16 mouse cellular contexts compared by ENCODE assay signal in the genomic region with DNA sequence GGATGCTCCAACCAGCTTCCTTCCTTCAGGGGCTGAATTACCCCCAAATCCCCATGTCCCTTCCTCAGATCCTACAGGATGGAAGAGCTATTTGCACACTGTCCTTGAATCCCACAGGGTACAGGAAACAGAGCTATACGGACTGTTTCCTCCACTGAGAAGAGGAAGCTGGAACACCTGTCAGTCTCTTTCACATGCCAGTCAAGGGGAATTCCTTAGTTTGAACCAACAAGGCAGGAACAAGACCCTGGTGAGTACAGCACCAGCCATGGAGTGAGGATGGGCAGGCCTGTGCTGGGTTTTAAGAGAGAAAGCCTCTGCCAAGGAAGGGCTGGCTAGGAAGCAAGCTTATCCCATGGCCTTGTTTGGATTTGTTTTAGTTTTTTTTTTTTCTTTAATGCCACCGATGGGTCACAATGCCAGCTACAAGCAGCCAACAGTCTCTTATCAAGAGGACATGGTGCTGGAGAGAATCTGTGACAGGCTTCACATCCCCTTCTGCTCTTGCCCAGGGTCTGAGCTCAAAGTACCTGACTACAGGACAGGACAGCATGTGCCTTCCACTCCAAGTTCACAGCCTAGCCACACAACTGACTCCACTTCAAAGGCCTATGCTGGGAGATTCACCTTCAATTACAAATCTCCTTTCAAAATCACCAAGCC. TPM values are rescaled to one million over a fixed set of nuclear protein-coding genes. Genes with fewer than 3 reads are reported as not detected.
DNase-seq lines count a peak whose midpoint lies in the region; ATAC-seq and TF ChIP-seq lines count a peak whose summit lies in the region.
"Had no signal": no experiment of that assay in that cellular context is flagged by ENCODE, and none has a peak within 500 bp of the region (broad histone marks: within the 10 kb centered on the region; RNA-seq: fewer than 3 reads in every experiment).

No protein-coding gene starts in this region.

- ATAC-seq in lung, postnatal 0 days: no peak
- no peak for ATAC-seq in heart, embryonic 13.5 days (ENCODE audit: extremely low read depth, insufficient number of reproducible peaks, low FRiP score, low TSS enrichment)

- peaks cover 8% of the 10 kb centered on the region; the same call in 1 of the 2 replicates for H3K4me1 ChIP-seq in lung, postnatal 0 days (ENCODE audit: insufficient read depth, low read depth, low read length)
- peaks cover 70% of the 10 kb centered on the region for H3K4me1 ChIP-seq in heart, embryonic 13.5 days
- peaks cover 16% of the 10 kb centered on the region for H3K4me1 ChIP-seq in forebrain, embryonic 10.5 days

- H3K27me3 ChIP-seq in lung, postnatal 0 days (replicated peaks; ENCODE audit: insufficient read depth, low read length): no peaks in the 10 kb centered on the region
- H3K27me3 ChIP-seq in heart, embryonic 13.5 days (replicated peaks): no peaks in the 10 kb centered on the region
- no peaks in the 10 kb centered on the region for H3K27me3 ChIP-seq in splenic B cell, adult 2 months (ENCODE audit: control insufficient read depth, insufficient read depth, low read length, poor library complexity, severe bottlenecking)
- peaks cover 28% of the 10 kb centered on the region for H3K27me3 ChIP-seq in forebrain, embryonic 10.5 days (ENCODE audit: poor library complexity, severe bottlenecking)

- no peak overlapping the region for H3K27ac ChIP-seq in lung, postnatal 0 days (ENCODE audit: low read length)
- peak overlapping the region; percentile 90 for H3K27ac ChIP-seq in heart, embryonic 13.5 days (replicated peaks)
- H3K27ac ChIP-seq in forebrain, embryonic 10.5 days: no peak overlapping the region
- H3K27ac ChIP-seq: embryonic facial prominence, embryonic 12.5 days; liver, embryonic 15.5 days; midbrain, embryonic 10.5 days had no signal

- TF ChIP-seq EP300 in lung, postnatal 0 days (IDR thresholded peaks at IDR 0.05): 0 out of 2 replicates have a peak, but pooled peaks have one; percentile 18

- H3K9me3 ChIP-seq in lung, postnatal 0 days (ENCODE audit: low read length): no peaks in the 10 kb centered on the region
- peaks cover 7% of the 10 kb centered on the region; the same call in 1 of the 2 replicates for H3K9me3 ChIP-seq in heart, embryonic 13.5 days
- H3K9me3 ChIP-seq in forebrain, embryonic 10.5 days: peaks cover 7% of the 10 kb centered on the region; the same call in 1 of the 2 replicates
- H3K9me3 ChIP-seq: embryonic facial prominence, embryonic 12.5 days; liver, embryonic 15.5 days had no signal

- peak overlapping the region; percentile 65 for H3K4me2 ChIP-seq in lung, postnatal 0 days (replicated peaks; ENCODE audit: low read depth, low read length)
- H3K4me2 ChIP-seq in heart, embryonic 13.5 days: peak overlapping the region; percentile 89
- H3K4me2 ChIP-seq: embryonic facial prominence, embryonic 12.5 days; liver, embryonic 15.5 days had no signal

- no peak overlapping the region for H3K9ac ChIP-seq in lung, postnatal 0 days (replicated peaks; ENCODE audit: low read depth)
- H3K9ac ChIP-seq in heart, embryonic 13.5 days: peak overlapping the region; percentile 92
- H3K9ac ChIP-seq: embryonic facial prominence, embryonic 12.5 days; liver, embryonic 15.5 days had no signal

- peak; percentile 98 for DNase-seq in heart, adult 11 months
- no peak for DNase-seq in heart, postnatal 36 days
- no peak for DNase-seq in lung, postnatal 0 days (ENCODE audit: low spot score)
- DNase-seq in lung, postnatal 14 days: no peak
- DNase-seq in splenic B cell, adult 2 months (ENCODE audit: low read depth, low spot score): peak; percentile 39
- no peak for DNase-seq in forebrain, embryonic 10.5 days (ENCODE audit: extremely low spot score, low spot score)
- no peak for DNase-seq in cerebellum, adult 9-11 months
- DNase-seq: cerebellum, postnatal 25 days; kidney, postnatal 36 days; right cerebral cortex, postnatal 14 days; thymus, postnatal 25 days had no signal

- intact Hi-C loops in heart, postnatal 36 days (cut with DNase I): loop anchor here (2.0 kb wide), 2 partner anchors 16 to 32 kb away; no protein-coding TSS in a partner anchor

- peak overlapping the region; percentile 54; the same call in 1 of the 2 replicates for H3K4me3 ChIP-seq in lung, postnatal 0 days (ENCODE audit: low read depth, low read length)
- peak overlapping the region; percentile 81 for H3K4me3 ChIP-seq in heart, embryonic 13.5 days
- H3K4me3 ChIP-seq in forebrain, embryonic 10.5 days: no peak overlapping the region
- H3K4me3 ChIP-seq: embryonic facial prominence, embryonic 12.5 days; liver, embryonic 15.5 days; midbrain, embryonic 10.5 days had no signal

- no peak for TF ChIP-seq CTCF in lung, postnatal 0 days (IDR thresholded peaks at IDR 0.05)

- H3K36me3 ChIP-seq in lung, postnatal 0 days (ENCODE audit: insufficient read depth, low read length): no peaks in the 10 kb centered on the region
- peaks cover 38% of the 10 kb centered on the region for H3K36me3 ChIP-seq in heart, embryonic 13.5 days
- no peaks in the 10 kb centered on the region; the same call in 1 of the 2 replicates for H3K36me3 ChIP-seq in splenic B cell, adult 2 months (ENCODE audit: control insufficient read depth, insufficient read depth, low read length, poor library complexity, severe bottlenecking)
- no peaks in the 10 kb centered on the region for H3K36me3 ChIP-seq in forebrain, embryonic 10.5 days (replicated peaks)
- H3K36me3 ChIP-seq: embryonic facial prominence, embryonic 12.5 days; liver, embryonic 15.5 days; midbrain, embryonic 10.5 days had no signal

- 26% methylated on average over 2 of the region's 2 CpGs for WGBS in lung, postnatal 0 days
- 18% methylated on average over 2 of the region's 2 CpGs for WGBS in heart, embryonic 13.5 days
- 76% methylated on average over 2 of the region's 2 CpGs for WGBS in forebrain, embryonic 10.5 days

RNA-seq across cellular contexts. Expression of a gene that starts 3.1 kb away (rescaled TPM):
- 100 to 1,000 TPM; 401 to 451 TPM for total RNA-seq in heart, postnatal 36 days (2021)
- polyA plus RNA-seq in lung, postnatal 0 days (2015; fragmentation: Nextera tagmentation; extraction: Ambion mirVana): 126 and 136 TPM in 2 replicates
- 72.1 and 74.6 TPM in 2 replicates for polyA plus RNA-seq in heart, embryonic 13.5 days (2015; fragmentation: Nextera tagmentation; extraction: Ambion mirVana)
- 3.5 and 4.0 TPM in 2 replicates for polyA plus RNA-seq in forebrain, embryonic 10.5 days (2016; fragmentation: Nextera tagmentation; extraction: Ambion mirVana)
- total RNA-seq: granulocyte monocyte progenitor cell, adult 5-6 weeks had no signal

Comparison
In these comparisons a context has a peak if more than half of its experiments do, and no peak if none do; other contexts are left out.
1. DNase-seq: peak in heart, adult 11 months (single experiment) and splenic B cell, adult 2 months (single experiment); none in heart, postnatal 36 days (0 of 2), lung, postnatal 0 days (single experiment), lung, postnatal 14 days (single experiment), forebrain, embryonic 10.5 days (single experiment) and cerebellum, adult 9-11 months (single experiment).
2. RNA of a gene that starts 3.1 kb away (polyA plus RNA-seq): 126 to 136 TPM in lung, postnatal 0 days and 72.1 to 74.6 TPM in heart, embryonic 13.5 days; 3.5 to 4.0 TPM in forebrain, embryonic 10.5 days; every median in the first group is over 10 times any median in the second.